Mouse (Mus musculus): ENCODE data around the gene Hoxa2. TPM values are rescaled to one million over a fixed set of nuclear protein-coding genes. Genes with fewer than 3 reads are reported as not detected.
A peak's percentile ranks its signal among the peaks of the same experiment; 100 is the strongest.

The Hoxa2 gene
- not detected in 2 replicates for polyA plus RNA-seq (2014; fragmentation: Nextera tagmentation; extraction: Ambion mirVana)

- no peaks in the 10 kb centered on the region for H3K9me3 ChIP-seq (ENCODE audit: control insufficient read depth, low read length)
- no peak within 1 kb of the TSS for H3K27ac ChIP-seq (ENCODE audit: low read depth, low read length)
- ATAC-seq (replicated peaks; ENCODE audit: low FRiP score) (no peak), DNase-seq (ENCODE audit: low spot score) (peak; percentile 56)
- no peak within 1 kb of the TSS for H3K9ac ChIP-seq (ENCODE audit: low read length)
- H3K4me1 ChIP-seq (replicated peaks; ENCODE audit: control insufficient read depth, insufficient read depth, low read length): peaks cover 2% of the 10 kb centered on the region; the same call in 1 of the 2 replicates
- WGBS: 0% methylated on average over 25 of the region's 25 CpGs
- no peak within 1 kb of the TSS for H3K4me3 ChIP-seq (ENCODE audit: low read depth, low read length)
- no peaks in the 10 kb centered on the region for H3K36me3 ChIP-seq (ENCODE audit: control insufficient read depth, insufficient read depth, low read length)
- no peak within 1 kb of the TSS for H3K4me2 ChIP-seq (ENCODE audit: low read depth, low read length, severe bottlenecking)
- H3K27me3 ChIP-seq (ENCODE audit: control insufficient read depth, insufficient read depth, low read length): peaks cover 93% of the 10 kb centered on the region
Measured at GRCm38 (mm10) chr6:52164626-52165440, at the start of gene Hoxa2. TSS of gene Hoxa2 (minus strand) at chr6:52164831.

GRCm38 (mm10) chr6:52214271-52214670, 49.6 kb upstream of the Hoxa2 start:
- H3K27me3 ChIP-seq (ENCODE audit: control insufficient read depth, insufficient read depth, low read length): peaks cover 99% of the 10 kb centered on the region
- H3K4me2 ChIP-seq (ENCODE audit: low read depth, low read length, severe bottlenecking): no peak overlapping the region
- peaks cover 6% of the 10 kb centered on the region; the same call in 1 of the 2 replicates for H3K4me1 ChIP-seq (replicated peaks; ENCODE audit: control insufficient read depth, insufficient read depth, low read length)
- no peaks in the 10 kb centered on the region for H3K9me3 ChIP-seq (ENCODE audit: control insufficient read depth, low read length)
- no peak overlapping the region for H3K9ac ChIP-seq (ENCODE audit: low read length)
- no peak for ATAC-seq (replicated peaks; ENCODE audit: low FRiP score)
- DNase-seq (ENCODE audit: low spot score): peak; percentile 49
- no peak overlapping the region for H3K27ac ChIP-seq (ENCODE audit: low read depth, low read length)
- no peak overlapping the region for H3K4me3 ChIP-seq (ENCODE audit: low read depth, low read length)
- no peaks in the 10 kb centered on the region for H3K36me3 ChIP-seq (ENCODE audit: control insufficient read depth, insufficient read depth, low read length)
- 9% methylated on average over 5 of the region's 5 CpGs for WGBS

GRCm38 (mm10) chr6:52213119-52213986, 48.7 kb upstream of the Hoxa2 start, which contains the start of the genes Hoxa3 and Gm28308:
TSS of gene Hoxa3 (minus strand) at chr6:52213336.
TSS of gene Gm28308 (minus strand) at chr6:52213339.
- H3K4me2 ChIP-seq (ENCODE audit: low read depth, low read length, severe bottlenecking): no peak within 1 kb of the TSS
- no peak within 1 kb of the TSS for H3K9ac ChIP-seq (ENCODE audit: low read length)
- no peak within 1 kb of the TSS for H3K27ac ChIP-seq (ENCODE audit: low read depth, low read length)
- DNase-seq (ENCODE audit: low spot score): peak; percentile 62
- no peak for ATAC-seq (replicated peaks; ENCODE audit: low FRiP score)
- H3K36me3 ChIP-seq (ENCODE audit: control insufficient read depth, insufficient read depth, low read length): no peaks in the 10 kb centered on the region
- H3K4me3 ChIP-seq (ENCODE audit: low read depth, low read length): no peak within 1 kb of the TSS
- peaks cover 99% of the 10 kb centered on the region for H3K27me3 ChIP-seq (ENCODE audit: control insufficient read depth, insufficient read depth, low read length)
- H3K4me1 ChIP-seq (replicated peaks; ENCODE audit: control insufficient read depth, insufficient read depth, low read length): peaks cover 11% of the 10 kb centered on the region
- 3% methylated on average over 38 of the region's 38 CpGs for WGBS
- H3K9me3 ChIP-seq (ENCODE audit: control insufficient read depth, low read length): no peaks in the 10 kb centered on the region

- Histone ChIP-seq H3K4me1 (replicated peaks; ENCODE audit: control insufficient read depth, insufficient read depth, low read length) (peaks cover 11% of the 10 kb centered on the region), H3K27me3 (ENCODE audit: control insufficient read depth, insufficient read depth, low read length) (peaks cover 99% of the 10 kb centered on the region), H3K36me3 (ENCODE audit: control insufficient read depth, insufficient read depth, low read length) (no peaks in the 10 kb centered on the region), H3K4me3 (ENCODE audit: low read depth, low read length) (no peak overlapping the region), H3K27ac (ENCODE audit: low read depth, low read length) (no peak overlapping the region), H3K4me2 (ENCODE audit: low read depth, low read length, severe bottlenecking) (no peak overlapping the region), H3K9ac (ENCODE audit: low read length) (no peak overlapping the region), H3K9me3 (ENCODE audit: control insufficient read depth, low read length) (no peaks in the 10 kb centered on the region)
- under 1% methylated on average over 22 of the region's 22 CpGs for WGBS
- ATAC-seq (replicated peaks; ENCODE audit: low FRiP score) (no peak), DNase-seq (ENCODE audit: low spot score) (peak; percentile 47)
Measured at GRCm38 (mm10) chr6:52212556-52213118, 48.0 kb upstream of the Hoxa2 start.

GRCm38 (mm10) chr6:52211961-52212360, 47.3 kb upstream of the Hoxa2 start:
- Histone ChIP-seq H3K27me3 (ENCODE audit: control insufficient read depth, insufficient read depth, low read length) (peaks cover 99% of the 10 kb centered on the region), H3K9me3 (ENCODE audit: control insufficient read depth, low read length) (no peaks in the 10 kb centered on the region), H3K4me2 (ENCODE audit: low read depth, low read length, severe bottlenecking) (no peak overlapping the region), H3K36me3 (ENCODE audit: control insufficient read depth, insufficient read depth, low read length) (no peaks in the 10 kb centered on the region), H3K4me1 (replicated peaks; ENCODE audit: control insufficient read depth, insufficient read depth, low read length) (peaks cover 6% of the 10 kb centered on the region), H3K4me3 (ENCODE audit: low read depth, low read length) (no peak overlapping the region), H3K27ac (ENCODE audit: low read depth, low read length) (no peak overlapping the region), H3K9ac (ENCODE audit: low read length) (no peak overlapping the region)
- ATAC-seq (replicated peaks; ENCODE audit: low FRiP score): no peak
- WGBS: 3% methylated on average over 13 of the region's 13 CpGs
- peak; percentile 58 for DNase-seq (ENCODE audit: low spot score)

GRCm38 (mm10) chr6:52211170-52211935, 46.7 kb upstream of the Hoxa2 start:
- DNase-seq (ENCODE audit: low spot score) (peak; percentile 88), ATAC-seq (replicated peaks; ENCODE audit: low FRiP score) (no peak)
- peaks cover 99% of the 10 kb centered on the region for H3K27me3 ChIP-seq (ENCODE audit: control insufficient read depth, insufficient read depth, low read length)
- no peaks in the 10 kb centered on the region for H3K9me3 ChIP-seq (ENCODE audit: control insufficient read depth, low read length)
- no peak overlapping the region for H3K4me2 ChIP-seq (ENCODE audit: low read depth, low read length, severe bottlenecking)
- peaks cover 5% of the 10 kb centered on the region; the same call in 1 of the 2 replicates for H3K4me1 ChIP-seq (replicated peaks; ENCODE audit: control insufficient read depth, insufficient read depth, low read length)
- H3K9ac ChIP-seq (ENCODE audit: low read length): no peak overlapping the region
- under 1% methylated on average over 37 of the region's 37 CpGs for WGBS
- no peak overlapping the region for H3K4me3 ChIP-seq (ENCODE audit: low read depth, low read length)
- no peak overlapping the region for H3K27ac ChIP-seq (ENCODE audit: low read depth, low read length)
- no peaks in the 10 kb centered on the region for H3K36me3 ChIP-seq (ENCODE audit: control insufficient read depth, insufficient read depth, low read length)

GRCm38 (mm10) chr6:52209685-52210046, 45.0 kb upstream of the Hoxa2 start:
- Histone ChIP-seq H3K27ac (ENCODE audit: low read depth, low read length) (no peak overlapping the region), H3K4me2 (ENCODE audit: low read depth, low read length, severe bottlenecking) (no peak overlapping the region), H3K4me1 (replicated peaks; ENCODE audit: control insufficient read depth, insufficient read depth, low read length) (peaks cover 5% of the 10 kb centered on the region; the same call in 1 of the 2 replicates), H3K9ac (ENCODE audit: low read length) (no peak overlapping the region), H3K9me3 (ENCODE audit: control insufficient read depth, low read length) (no peaks in the 10 kb centered on the region), H3K27me3 (ENCODE audit: control insufficient read depth, insufficient read depth, low read length) (peaks cover 99% of the 10 kb centered on the region), H3K36me3 (ENCODE audit: control insufficient read depth, insufficient read depth, low read length) (no peaks in the 10 kb centered on the region), H3K4me3 (ENCODE audit: low read depth, low read length) (no peak overlapping the region)
- whole genome bisulfite sequencing: 5% methylated on average over 12 of the region's 12 CpGs
- DNase-seq (ENCODE audit: low spot score) (no peak), ATAC-seq (replicated peaks; ENCODE audit: low FRiP score) (no peak)

All from forebrain, embryonic 11.5 days (tissue).